Mouse (Mus musculus) right cerebral cortex, postnatal 36 days (tissue): ENCODE measurements at regions not wholly inside any gene's neighbourhood (a gene's known extent, or its start where the extent isn't known, plus 50 kb on each side); places are given as distances from the start of the nearest gene placed in this dataset.

Experiments
- DNase-seq, 2 experiments: peaks; one replicate each; pipeline ENCODE4 v3.0.0; 2022; ENCODE audit warnings: low spot score in 2 of 2, mixed read lengths in 1 of 2

GRCm38 (mm10) chr1:41810318-41810964 is 885.1 kb upstream of the Pou3f3 start:
- DNase-seq = peak; percentile 67 to 84

- DNase-seq = no peak
These were observed 884.4 kb upstream of the Pou3f3 start for GRCm38 (mm10) chr1:41811130-41811529.

GRCm38 (mm10) chr1:41812071-41812470 is 883.5 kb upstream of the Pou3f3 start:
- DNase-seq = no peak

GRCm38 (mm10) chr1:41814032-41815005 is 881.2 kb upstream of the Pou3f3 start:
- no peak for DNase-seq

GRCm38 (mm10) chr1:41815021-41815420 is 880.5 kb upstream of the Pou3f3 start:
- DNase-seq = no peak

- DNase-seq = no peak
These were observed 872.8 kb upstream of the Pou3f3 start for GRCm38 (mm10) chr1:41822742-41823141.

- DNase-seq = no peak
These were observed 870.3 kb upstream of the Pou3f3 start for GRCm38 (mm10) chr1:41825223-41825622.

- DNase-seq = no peak
These were observed 863.9 kb upstream of the Pou3f3 start for GRCm38 (mm10) chr1:41831641-41832040.
